Mouse (Mus musculus) CH12.LX (cell line): ENCODE results near the gene Nradd. TPM values are rescaled to one million over a fixed set of nuclear protein-coding genes. Genes with fewer than 3 reads are reported as not detected.

Experiments
- DNase-seq: peaks from one replicate; pipeline ENCODE4 v3.0.0-alpha.2; 2013; ENCODE audit errors: extremely low read depth
- H3K27ac ChIP-seq: 2 replicates; pipeline ENCODE4 v1.5.1; 2012; ENCODE audit warnings: low read depth, mild to moderate bottlenecking, control low read depth, moderate library complexity; ENCODE audit not compliant: insufficient read depth
- H3K27me3 ChIP-seq: replicated peaks from 2 replicates; pipeline ENCODE3; 2012; ENCODE audit warnings: inconsistent platforms
- H3K36me3 ChIP-seq, 2 experiments: replicated peaks in 1 of 2; 2 replicates each; pipeline versions ENCODE3 to v1.6.1; 2012; ENCODE audit warnings: inconsistent platforms in 1 of 2, low read length in 1 of 2, mild to moderate bottlenecking in 1 of 2, mixed read lengths in 1 of 2, moderate library complexity in 1 of 2; ENCODE audit not compliant: control insufficient read depth in 1 of 2, insufficient read depth in 1 of 2
- H3K4me1 ChIP-seq, 2 experiments: 2 replicates each; pipeline ENCODE4 v1.6.1; 2012; ENCODE audit warnings: inconsistent platforms in 1 of 2, moderate library complexity in 1 of 2; ENCODE audit not compliant: insufficient read depth in 2 of 2, control insufficient read depth in 1 of 2
- H3K4me2 ChIP-seq: 2 replicates; pipeline ENCODE4 v1.6.1; 2012; ENCODE audit warnings: low read depth, mild to moderate bottlenecking, control low read depth; ENCODE audit not compliant: poor library complexity, insufficient read depth, severe bottlenecking
- H3K4me3 ChIP-seq, 3 experiments: fragments of 150-350 bp in 1 of 3; sonication (generic) in 1 of 3; replicated peaks in 1 of 3; 2 replicates each; pipeline versions ENCODE3 to v1.5.1; 2011 to 2012; ENCODE audit warnings: low read depth in 2 of 3, low read length in 2 of 3, mild to moderate bottlenecking in 2 of 3, moderate library complexity in 2 of 3, control low read depth in 1 of 3, improper control_type of control experiment in 1 of 3, inconsistent platforms in 1 of 3, mixed read lengths in 1 of 3; ENCODE audit not compliant: poor library complexity in 1 of 3
- H3K79me2 ChIP-seq: replicated peaks from 2 replicates; pipeline ENCODE4 v1.6.1; 2012; ENCODE audit warnings: mild to moderate bottlenecking, moderate library complexity; ENCODE audit not compliant: control insufficient read depth, poor library complexity, insufficient read depth, severe bottlenecking; ENCODE audit errors: extremely low read depth
- H3K9ac ChIP-seq: 2 replicates; pipeline ENCODE4 v1.6.1; 2012; ENCODE audit warnings: low read depth, mild to moderate bottlenecking, control low read depth, moderate library complexity; ENCODE audit not compliant: insufficient read depth
- H3K9me3 ChIP-seq: replicated peaks from 2 replicates; pipeline ENCODE3; 2012; ENCODE audit warnings: low read length, inconsistent platforms, mixed read lengths
- BHLHE40 ChIP-seq: IDR thresholded peaks from 2 replicates; pipeline ENCODE4 v1.6.1; 2011; ENCODE audit warnings: mild to moderate bottlenecking, low read depth, low read length, improper control_type of control experiment
- CHD2 ChIP-seq: IDR thresholded peaks from 2 replicates; pipeline ENCODE4 v1.6.1; 2011; ENCODE audit warnings: low read length, improper control_type of control experiment
- E2F4 ChIP-seq: IDR thresholded peaks from 2 replicates; pipeline ENCODE4 v1.6.1; 2011; ENCODE audit warnings: low read depth, low read length, improper control_type of control experiment; ENCODE audit not compliant: insufficient replicate concordance
- EP300 ChIP-seq: IDR thresholded peaks from 2 replicates; pipeline ENCODE4 v1.6.1; 2011; ENCODE audit warnings: low read length, improper control_type of control experiment
- ETS1 ChIP-seq: conservative IDR thresholded peaks from 2 replicates; pipeline ENCODE4 v1.6.1; 2012; ENCODE audit warnings: low read depth, mild to moderate bottlenecking, inconsistent platforms, low read length, improper control_type of control experiment, moderate library complexity
- HCFC1 ChIP-seq: IDR thresholded peaks from 2 replicates; pipeline ENCODE4 v1.6.1; 2012; ENCODE audit warnings: low read depth, mild to moderate bottlenecking, inconsistent platforms, low read length, improper control_type of control experiment
- IRF4 ChIP-seq: IDR thresholded peaks from 2 replicates; pipeline ENCODE4 v1.6.1; 2014; ENCODE audit warnings: low read depth, mild to moderate bottlenecking, inconsistent platforms, low read length, improper control_type of control experiment
- KAT2A ChIP-seq: IDR thresholded peaks from 2 replicates; pipeline ENCODE4 v1.6.1; 2012; ENCODE audit warnings: low read length, improper control_type of control experiment, inconsistent platforms; ENCODE audit not compliant: insufficient replicate concordance
- MAFK ChIP-seq: IDR thresholded peaks from 2 replicates; pipeline ENCODE4 v1.6.1; 2011; ENCODE audit warnings: low read length, improper control_type of control experiment; ENCODE audit not compliant: insufficient replicate concordance
- MYC ChIP-seq: IDR thresholded peaks from 2 replicates; pipeline ENCODE4 v1.6.1; 2011; ENCODE audit warnings: low read depth, mild to moderate bottlenecking, improper control_type of control experiment, low read length
- NRF1 ChIP-seq: IDR thresholded peaks from 2 replicates; pipeline ENCODE4 v1.6.1; 2014; ENCODE audit warnings: low read depth, mild to moderate bottlenecking, inconsistent platforms, low read length, improper control_type of control experiment, moderate library complexity
- PAX5 ChIP-seq: IDR thresholded peaks from 2 replicates; pipeline ENCODE4 v1.6.1; 2012; ENCODE audit warnings: low read length, inconsistent platforms, mixed read lengths
- POLR2A ChIP-seq: IDR thresholded peaks from 2 replicates; pipeline ENCODE4 v1.6.1; 2011; ENCODE audit warnings: low read depth, mild to moderate bottlenecking, improper control_type of control experiment, low read length
- POLR2AphosphoS2 ChIP-seq: IDR thresholded peaks from 2 replicates; pipeline ENCODE4 v1.6.1; 2011; ENCODE audit warnings: low read depth, low read length, improper control_type of control experiment
- RCOR1 ChIP-seq: conservative IDR thresholded peaks from 2 replicates; pipeline ENCODE4 v1.6.1; 2012; ENCODE audit warnings: low read depth, mild to moderate bottlenecking, inconsistent platforms, low read length, improper control_type of control experiment
- TCF12 ChIP-seq: IDR thresholded peaks from 2 replicates; pipeline ENCODE4 v1.6.1; 2014; ENCODE audit warnings: low read depth, mild to moderate bottlenecking, inconsistent platforms, low read length, improper control_type of control experiment
- USF1 ChIP-seq: IDR thresholded peaks from 2 replicates; pipeline ENCODE4 v1.6.1; 2014; ENCODE audit warnings: low read depth, mild to moderate bottlenecking, inconsistent platforms, low read length, improper control_type of control experiment
- USF2 ChIP-seq: conservative IDR thresholded peaks from 2 replicates; pipeline ENCODE4 v1.6.1; 2011; ENCODE audit warnings: low read depth, low read length, improper control_type of control experiment
- ZKSCAN1 ChIP-seq: IDR thresholded peaks from 2 replicates; pipeline ENCODE4 v1.6.1; 2012; ENCODE audit warnings: low read depth, inconsistent platforms, low read length, improper control_type of control experiment, borderline replicate concordance
- ZMIZ1 ChIP-seq: IDR thresholded peaks from 2 replicates; pipeline ENCODE4 v1.6.1; 2012; ENCODE audit warnings: low read depth, mild to moderate bottlenecking, inconsistent platforms, low read length, improper control_type of control experiment
- dilution Hi-C: fragments of 300-500 bp; cut with MboI; formaldehyde crosslinking; loops from 2 replicates; pipeline ENCODE4 v1.14.3; 2020; ENCODE audit warnings: low sequenced_read_pairs; ENCODE audit not compliant: extremely low pct_unique_long_range_greater_than_20kb, extremely low pct_ligation_motif_present
- in situ Hi-C: fragments of 300-500 bp; cut with MboI; formaldehyde crosslinking; loops from 3 replicates; pipeline ENCODE4 v1.14.3; 2019; ENCODE audit warnings: low sequenced_read_pairs, low pct_ligation_motif_present, low pct_unique_long_range_greater_than_20kb, mixed read lengths
- polyA plus RNA-seq: library from polyadenylated mRNA; unstranded; fragments of >175 nt; gene quantifications from 2 replicates; pipeline ENCODE4 v1.2.1, GENCODE M21; 2012; ENCODE audit warnings: low read depth; ENCODE audit not compliant: insufficient read length
- total RNA-seq, 2 experiments: library from RNA; depleted of rRNA; stranded (reverse); fragments of 300-350 nt in 1 of 2; fragments of >200 nt in 1 of 2; gene quantifications; 2 replicates each; pipeline ENCODE4 v1.2.3; 2012 to 2014

Nradd gene
- total and polyA plus RNA-seq, 3 experiments: 8.9 to 18.4 (median 15.8) TPM

DNA sequence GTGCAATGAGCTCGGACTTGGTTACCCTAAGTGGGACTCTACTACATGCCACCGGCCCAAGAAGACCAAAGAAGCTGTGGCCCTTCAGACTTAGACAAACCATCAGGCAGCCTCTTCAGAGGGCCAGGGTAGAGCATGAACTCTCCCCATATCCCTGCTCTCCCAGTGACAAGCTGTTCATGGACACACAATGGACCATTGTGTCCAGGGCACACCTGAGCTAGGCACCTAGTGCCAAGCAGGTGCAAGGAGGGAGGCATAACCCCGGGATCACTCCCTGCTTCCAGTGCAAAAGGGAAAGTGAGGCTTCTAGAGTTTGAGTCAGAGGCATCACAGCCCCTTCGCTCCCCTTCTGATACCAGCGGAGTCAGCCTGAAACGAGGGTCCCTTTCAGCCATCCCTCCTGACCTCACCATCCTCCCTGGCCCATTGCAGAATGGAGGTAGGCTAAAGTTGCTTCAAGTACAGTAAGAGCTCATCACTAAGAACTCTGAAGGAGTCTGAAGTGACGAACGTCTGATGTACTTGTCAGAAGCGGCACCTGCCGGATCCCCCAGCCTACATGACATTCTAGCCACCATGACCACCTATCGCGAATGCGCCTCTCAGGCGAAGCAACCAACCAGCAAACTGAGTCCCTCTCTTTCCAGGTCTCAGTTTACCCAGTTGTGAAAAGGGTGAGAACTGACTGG is 28.9 kb upstream of the Nradd start:
- H3K9ac ChIP-seq: peak overlapping the region; percentile 58
- no peaks in the 10 kb centered on the region for H3K27me3 ChIP-seq
- peak overlapping the region; percentile 73 to 88 (median 79) for H3K4me3 ChIP-seq
- H3K9me3 ChIP-seq: no peaks in the 10 kb centered on the region
- peaks cover 16 to 55% of the 10 kb centered on the region in 2 experiments for H3K4me1 ChIP-seq
- in situ Hi-C loops (no loop called here), dilution Hi-C loops (no loop called here)
- H3K4me2 ChIP-seq: peak overlapping the region; percentile 67
- H3K27ac ChIP-seq: 0 out of 2 replicates have a peak overlapping the region, but pooled peaks have one; percentile 13
- H3K79me2 ChIP-seq: peaks cover 4% of the 10 kb centered on the region; the same call in 1 of the 2 replicates
- no peak for DNase-seq
- peaks cover 0 to 13% of the 10 kb centered on the region in 2 experiments for H3K36me3 ChIP-seq
- TF ChIP-seq MYC (no peak), ETS1 (no peak), USF2 (no peak), HCFC1 (no peak), USF1 (no peak), POLR2A (no peak), ZMIZ1 (no peak), IRF4 (no peak), TCF12 (no peak), BHLHE40 (no peak), KAT2A (no peak), POLR2AphosphoS2 (no peak), PAX5 (no peak), CHD2 (no peak), NRF1 (no peak), MAFK (no peak), ZKSCAN1 (no peak), EP300 (no peak), RCOR1 (no peak), E2F4 (no peak)
